Mouse (Mus musculus) intestine, embryonic 14.5 days (tissue): ENCODE data around the gene Chrne. TPM values are rescaled to one million over a fixed set of nuclear protein-coding genes. Genes with fewer than 3 reads are reported as not detected.

Experiments
- ATAC-seq: fragments of 200-750 bp; cut with Nextera tagmentation; replicated peaks from 2 replicates; pipeline ENCODE4 v1.8.0; 2017; ENCODE audit warnings: low read depth, moderate number of reproducible peaks, moderate TSS enrichment, moderate library complexity; ENCODE audit not compliant: low FRiP score, low TSS enrichment
- DNase-seq: peaks from one replicate; pipeline ENCODE4 v3.0.0-alpha.2; 2018; ENCODE audit warnings: low spot score
- H3K27ac ChIP-seq: fragments of 300-500 bp; sonication (generic); 2 replicates; pipeline ENCODE4 v1.5.1; 2014; ENCODE audit warnings: low read depth, mild to moderate bottlenecking, control low read depth
- H3K27me3 ChIP-seq: fragments of 300-500 bp; sonication (generic); replicated peaks from 2 replicates; pipeline ENCODE4 v1.6.1; 2014; ENCODE audit warnings: low read length, control low read depth; ENCODE audit not compliant: control insufficient read depth, insufficient read depth
- H3K36me3 ChIP-seq: fragments of 300-500 bp; sonication (generic); 2 replicates; pipeline ENCODE4 v1.6.1; 2014; ENCODE audit warnings: low read length, control low read depth; ENCODE audit not compliant: control insufficient read depth, insufficient read depth
- H3K4me1 ChIP-seq: fragments of 300-500 bp; sonication (generic); replicated peaks from 2 replicates; pipeline ENCODE4 v1.6.1; 2014; ENCODE audit warnings: low read length, control low read depth, mixed read lengths; ENCODE audit not compliant: control insufficient read depth, insufficient read depth
- H3K4me2 ChIP-seq: fragments of 300-500 bp; sonication (generic); 2 replicates; pipeline ENCODE4 v1.6.1; 2014; ENCODE audit warnings: low read length
- H3K4me3 ChIP-seq: fragments of 300-500 bp; sonication (generic); 2 replicates; pipeline ENCODE4 v1.5.1; 2014; ENCODE audit warnings: low read depth, low read length, control low read depth, mixed read lengths
- H3K9ac ChIP-seq: fragments of 300-500 bp; sonication (generic); 2 replicates; pipeline ENCODE4 v1.6.1; 2014; ENCODE audit warnings: mild to moderate bottlenecking, low read length
- H3K9me3 ChIP-seq: fragments of 300-500 bp; sonication (generic); 2 replicates; pipeline ENCODE4 v1.6.1; 2016; ENCODE audit warnings: low read length, control low read depth; ENCODE audit not compliant: control insufficient read depth
- WGBS: fragments of 180-500 bp; shearing (Covaris S2); extraction: QIAGEN DNeasy Blood & Tissue Kit; methylation state at CpG from one replicate; pipeline ENCODE4 v1.1.7; 2014; 5-methylcytosine and 5-hydroxymethylcytosine counted together
- polyA plus RNA-seq: library from polyadenylated mRNA; unstranded; fragments of >200 nt; fragmentation: Nextera tagmentation; extraction: Ambion mirVana; gene quantifications from 2 replicates; pipeline ENCODE4 v1.2.1, GENCODE M21; 2014

Chrne gene
- polyA plus RNA-seq, 1 experiment from 2014 or later = 0.30 TPM

GRCm38 (mm10) chr11:70586261-70586660 is 32.8 kb downstream of the Chrne start:
- Histone ChIP-seq H3K4me2 (no peak overlapping the region), H3K9ac (no peak overlapping the region), H3K9me3 (no peaks in the 10 kb centered on the region), H3K27ac (no peak overlapping the region), H3K4me1 (peaks cover 33% of the 10 kb centered on the region), H3K36me3 (no peaks in the 10 kb centered on the region), H3K27me3 (no peaks in the 10 kb centered on the region), H3K4me3 (no peak overlapping the region)
- DNase-seq (no peak), ATAC-seq (no peak)
- WGBS = 86% methylated on average over 3 of the region's 3 CpGs

GRCm38 (mm10) chr11:70585457-70585856 is 33.6 kb downstream of the Chrne start:
- ATAC-seq (no peak), DNase-seq (no peak)
- Histone ChIP-seq H3K4me1 (peaks cover 37% of the 10 kb centered on the region), H3K27ac (no peak overlapping the region), H3K36me3 (no peaks in the 10 kb centered on the region), H3K9ac (no peak overlapping the region), H3K9me3 (no peaks in the 10 kb centered on the region), H3K4me3 (no peak overlapping the region), H3K27me3 (no peaks in the 10 kb centered on the region), H3K4me2 (no peak overlapping the region)
- WGBS = 56% methylated on average over 7 of the region's 7 CpGs

DNA sequence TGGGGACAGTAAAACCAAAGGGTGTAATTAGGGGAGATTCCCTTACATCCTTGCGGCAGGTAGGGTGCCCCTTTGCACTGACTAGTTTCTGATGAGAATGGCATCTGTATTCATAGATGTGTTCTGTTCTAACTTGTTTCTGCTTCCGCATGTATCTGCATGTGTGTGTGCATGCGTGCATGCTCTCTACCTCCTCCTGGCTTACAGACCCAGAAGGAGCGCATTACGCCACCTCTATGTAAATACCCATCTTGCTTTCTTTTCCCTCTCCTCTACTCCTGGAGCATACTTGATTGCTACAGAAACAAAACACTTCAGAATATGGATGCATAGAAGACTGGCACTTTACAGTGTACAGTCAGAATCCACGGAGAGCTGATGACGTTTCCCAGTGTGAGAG is 35.2 kb downstream of the Chrne start:
- Histone ChIP-seq H3K9ac (no peak overlapping the region), H3K36me3 (no peaks in the 10 kb centered on the region), H3K27ac (peak overlapping the region; percentile 67), H3K27me3 (no peaks in the 10 kb centered on the region), H3K4me3 (no peak overlapping the region), H3K9me3 (no peaks in the 10 kb centered on the region), H3K4me2 (no peak overlapping the region), H3K4me1 (peaks cover 53% of the 10 kb centered on the region)
- 76% methylated on average over 7 of the region's 7 CpGs for WGBS
- no peak for ATAC-seq
- no peak for DNase-seq

- 36% methylated on average over 6 of the region's 6 CpGs for WGBS
- Histone ChIP-seq H3K4me2 (no peak overlapping the region), H3K9ac (no peak overlapping the region)
Measured at GRCm38 (mm10) chr11:70583022-70583714, 35.8 kb downstream of the Chrne start.

DNA sequence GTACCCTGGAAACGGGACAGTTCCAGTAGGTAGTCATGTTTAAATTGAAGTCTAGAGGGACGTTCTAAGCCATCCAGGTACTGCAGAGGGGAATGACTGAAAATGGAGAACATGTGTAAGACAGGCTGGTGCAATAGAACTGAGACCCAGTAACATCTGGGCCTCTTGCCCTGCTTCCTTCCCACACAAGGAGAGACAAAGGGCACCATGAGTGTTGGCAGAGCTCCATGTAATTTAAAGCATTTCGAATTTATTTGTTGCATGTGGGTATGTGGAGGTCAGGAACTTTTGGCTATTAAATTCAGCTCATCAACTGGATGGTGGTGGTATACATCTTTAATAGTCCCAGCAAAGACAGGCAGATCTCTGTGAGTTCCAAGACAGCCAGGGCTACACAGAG is 36.8 kb downstream of the Chrne start:
- DNase-seq = no peak
- Histone ChIP-seq H3K4me2 (no peak overlapping the region), H3K9me3 (no peaks in the 10 kb centered on the region), H3K4me3 (no peak overlapping the region), H3K27ac (peak overlapping the region; percentile 57; the same call in 1 of the 2 replicates), H3K4me1 (peaks cover 68% of the 10 kb centered on the region), H3K36me3 (no peaks in the 10 kb centered on the region), H3K9ac (no peak overlapping the region), H3K27me3 (no peaks in the 10 kb centered on the region)
- 57% methylated on average over 3 of the region's 3 CpGs for WGBS
- ATAC-seq = no peak

More at GRCm38 (mm10) chr11:70583022-70583714, 35.8 kb downstream of the Chrne start:
- no peaks in the 10 kb centered on the region for H3K36me3 ChIP-seq
- peak overlapping the region; percentile 67 for H3K27ac ChIP-seq
- H3K9me3 ChIP-seq = no peaks in the 10 kb centered on the region
- no peak overlapping the region for H3K4me3 ChIP-seq
- ATAC-seq = no peak
- no peaks in the 10 kb centered on the region for H3K27me3 ChIP-seq
- peaks cover 59% of the 10 kb centered on the region for H3K4me1 ChIP-seq
- no peak for DNase-seq

DNA sequence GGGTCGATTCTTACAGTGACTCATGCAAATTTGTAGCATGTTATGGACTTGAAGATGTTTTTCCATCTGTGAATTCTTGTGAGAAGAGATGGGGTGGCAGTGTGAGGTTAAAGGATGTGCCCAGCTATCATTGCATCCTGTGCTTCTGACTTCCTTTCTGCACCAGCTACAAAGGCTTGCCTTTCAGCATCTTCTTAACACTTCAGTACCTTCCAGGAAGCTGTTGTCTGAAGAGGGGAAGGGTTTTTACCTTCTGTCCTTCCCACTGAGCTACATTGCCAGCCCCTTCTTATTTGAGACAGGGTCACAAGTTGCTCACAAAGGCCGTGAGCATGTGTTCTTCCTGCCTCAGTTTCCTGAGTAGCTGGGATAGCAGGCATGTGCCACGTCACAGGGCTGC is 38.1 kb downstream of the Chrne start:
- 78% methylated on average over 3 of the region's 3 CpGs for WGBS
- Histone ChIP-seq H3K36me3 (no peaks in the 10 kb centered on the region), H3K27me3 (no peaks in the 10 kb centered on the region), H3K4me1 (peaks cover 72% of the 10 kb centered on the region), H3K4me2 (no peak overlapping the region), H3K9ac (no peak overlapping the region), H3K9me3 (no peaks in the 10 kb centered on the region), H3K4me3 (no peak overlapping the region), H3K27ac (no peak overlapping the region)
- ATAC-seq = no peak
- no peak for DNase-seq

- no peak for DNase-seq
- H3K9ac ChIP-seq = no peak overlapping the region; the same call in 1 of the 2 replicates
- ATAC-seq = no peak
- H3K4me2 ChIP-seq = no peak overlapping the region
- no peak overlapping the region for H3K4me3 ChIP-seq
- H3K36me3 ChIP-seq = no peaks in the 10 kb centered on the region
- no peaks in the 10 kb centered on the region for H3K9me3 ChIP-seq
- peak overlapping the region; percentile 51; the same call in 1 of the 2 replicates for H3K27ac ChIP-seq
- peaks cover 67% of the 10 kb centered on the region for H3K4me1 ChIP-seq
- H3K27me3 ChIP-seq = no peaks in the 10 kb centered on the region
- 32% methylated on average over 5 of the region's 5 CpGs for WGBS
Measured at GRCm38 (mm10) chr11:70580358-70580720, 38.7 kb downstream of the Chrne start.

DNA sequence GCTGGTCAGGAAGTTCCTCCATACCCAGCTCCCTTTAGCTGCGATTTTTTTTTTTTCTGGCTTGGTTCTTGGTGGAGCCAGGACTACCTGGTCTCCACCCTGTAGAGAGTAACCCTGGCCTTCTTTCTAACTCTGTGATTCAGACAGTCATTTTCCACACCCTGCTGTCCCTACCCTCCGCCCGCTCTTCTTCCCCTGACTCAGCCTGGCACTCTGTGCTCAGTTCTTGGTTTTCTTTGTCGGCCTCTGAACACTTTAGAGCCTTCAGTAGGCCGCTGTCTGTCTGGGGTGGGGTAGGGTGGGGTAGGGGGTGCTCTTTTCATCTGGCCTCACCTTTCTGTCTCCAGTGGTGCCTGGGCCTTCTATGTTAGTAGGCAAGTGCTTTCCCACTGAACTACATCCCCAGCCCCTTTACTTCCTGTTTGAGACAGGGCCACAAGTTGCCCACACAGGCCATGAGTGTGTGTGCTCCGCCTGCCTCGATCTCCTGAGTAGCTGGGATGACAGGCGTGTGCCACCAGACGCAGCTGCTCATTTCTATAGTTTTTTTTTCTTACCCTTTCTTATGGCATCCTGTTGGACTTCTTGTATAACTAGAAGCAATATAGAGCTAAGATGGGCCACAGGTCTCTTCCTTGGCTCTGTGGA is 39.2 kb downstream of the Chrne start:
- WGBS = 77% methylated on average over 9 of the region's 9 CpGs
- no peak for DNase-seq
- H3K9me3 ChIP-seq = no peaks in the 10 kb centered on the region
- H3K4me3 ChIP-seq = no peak overlapping the region
- no peaks in the 10 kb centered on the region for H3K27me3 ChIP-seq
- H3K4me2 ChIP-seq = no peak overlapping the region
- 0 out of 2 replicates have a peak, but pooled peaks cover 3% of the 10 kb centered on the region for H3K36me3 ChIP-seq
- peaks cover 62% of the 10 kb centered on the region for H3K4me1 ChIP-seq
- peak overlapping the region; percentile 51; the same call in 1 of the 2 replicates for H3K27ac ChIP-seq
- H3K9ac ChIP-seq = no peak overlapping the region; the same call in 1 of the 2 replicates
- ATAC-seq = no peak
